Mouse (Mus musculus): ENCODE data around the gene Crybg1. TPM values are rescaled to one million over a fixed set of nuclear protein-coding genes. Genes with fewer than 3 reads are reported as not detected.

Gene Crybg1
- polyA plus RNA-seq, 1 experiment from 2014 or later: 0.11 TPM

DNA sequence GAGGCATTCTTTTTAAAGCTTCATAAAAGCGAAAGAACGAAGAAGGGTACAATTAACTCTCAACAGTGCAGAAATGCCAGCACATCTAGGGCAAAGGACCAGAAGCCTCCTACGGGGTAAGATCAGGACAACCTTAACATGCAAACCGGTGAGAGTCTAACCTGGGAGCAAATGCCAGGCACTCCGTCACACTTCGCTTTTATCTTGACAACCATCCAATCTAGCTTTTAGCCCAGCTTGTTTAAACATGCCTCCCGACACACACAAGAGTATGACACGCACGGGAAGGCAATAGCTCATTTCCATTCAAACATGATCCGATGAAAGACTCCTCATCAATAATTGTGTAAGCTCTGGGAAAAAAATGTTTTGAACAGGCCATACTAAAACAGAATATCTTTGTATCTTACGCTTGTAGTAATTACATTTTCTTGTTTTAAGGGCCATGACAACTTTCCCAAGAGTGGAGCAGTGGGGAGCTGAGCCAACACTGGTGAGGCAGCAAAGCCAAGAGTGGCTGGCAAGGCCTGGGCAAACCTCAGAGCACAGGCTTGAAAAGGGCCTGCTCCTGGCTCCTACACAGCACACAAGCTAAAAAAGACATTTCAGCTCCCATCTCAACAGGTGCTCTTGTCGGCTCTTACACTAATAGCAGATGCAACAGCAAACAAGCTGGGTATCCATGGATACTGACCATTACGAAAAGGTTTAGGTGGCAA lies 10.4 kb downstream of the Crybg1 start:
- Histone ChIP-seq H3K27ac (replicated peaks) (no peak overlapping the region), H3K9me3 (replicated peaks) (no peaks in the 10 kb centered on the region; the same call in 1 of the 2 replicates), H3K27me3 (ENCODE audit: low read depth, poor library complexity, severe bottlenecking) (no peaks in the 10 kb centered on the region), H3K4me3 (no peak overlapping the region), H3K36me3 (no peaks in the 10 kb centered on the region), H3K4me1 (peaks cover 11% of the 10 kb centered on the region)
- 89% methylated on average over 13 of the region's 13 CpGs for WGBS
- no peak for DNase-seq (ENCODE audit: low spot score)

DNA sequence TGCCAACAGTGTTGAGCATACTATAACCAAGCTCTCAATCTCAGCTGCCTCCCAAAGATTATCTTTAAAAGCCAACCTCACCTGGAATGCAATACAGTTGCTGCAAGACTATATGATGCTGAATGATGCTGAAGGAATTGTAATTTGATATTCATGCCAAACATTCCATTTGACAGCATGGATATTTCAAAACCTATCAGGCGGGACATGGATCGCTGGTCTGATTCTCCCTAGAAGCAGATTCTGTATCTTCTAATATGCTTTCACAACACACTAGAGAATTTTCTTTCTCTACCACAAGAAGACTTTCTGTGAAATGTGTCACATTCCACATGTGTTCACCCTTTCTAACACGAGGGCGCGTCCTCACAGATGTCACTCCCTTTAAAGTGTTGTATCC lies 22.6 kb downstream of the Crybg1 start:
- H3K4me1 ChIP-seq: peaks cover 5% of the 10 kb centered on the region; the same call in 1 of the 2 replicates
- H3K27me3 ChIP-seq (ENCODE audit: low read depth, poor library complexity, severe bottlenecking): no peaks in the 10 kb centered on the region
- no peaks in the 10 kb centered on the region for H3K9me3 ChIP-seq (replicated peaks)
- no peak overlapping the region for H3K27ac ChIP-seq (replicated peaks)
- DNase-seq (ENCODE audit: low spot score): no peak
- no peak overlapping the region for H3K4me3 ChIP-seq
- H3K36me3 ChIP-seq: no peaks in the 10 kb centered on the region
- whole genome bisulfite sequencing: 90% methylated on average over 5 of the region's 5 CpGs

- 67% methylated on average over 6 of the region's 6 CpGs for WGBS
- H3K4me3 ChIP-seq: no peak overlapping the region
- H3K27ac ChIP-seq (replicated peaks): no peak overlapping the region
- H3K9me3 ChIP-seq (replicated peaks): no peaks in the 10 kb centered on the region
- no peaks in the 10 kb centered on the region for H3K36me3 ChIP-seq
- H3K27me3 ChIP-seq (ENCODE audit: low read depth, poor library complexity, severe bottlenecking): no peaks in the 10 kb centered on the region
- no peak for DNase-seq (ENCODE audit: low spot score)
- peaks cover 5% of the 10 kb centered on the region; the same call in 1 of the 2 replicates for H3K4me1 ChIP-seq
These were observed 24.2 kb downstream of the Crybg1 start for GRCm38 (mm10) chr10:44124400-44124933.

GRCm38 (mm10) chr10:44118616-44119015 lies 30.0 kb downstream of the Crybg1 start:
- no peaks in the 10 kb centered on the region for H3K4me1 ChIP-seq
- no peak overlapping the region for H3K27ac ChIP-seq (replicated peaks)
- DNase-seq (ENCODE audit: low spot score): no peak
- no peaks in the 10 kb centered on the region for H3K9me3 ChIP-seq (replicated peaks)
- WGBS: 58% methylated on average over 4 of the region's 4 CpGs
- no peaks in the 10 kb centered on the region for H3K27me3 ChIP-seq (ENCODE audit: low read depth, poor library complexity, severe bottlenecking)
- H3K36me3 ChIP-seq: no peaks in the 10 kb centered on the region
- no peak overlapping the region for H3K4me3 ChIP-seq

DNA sequence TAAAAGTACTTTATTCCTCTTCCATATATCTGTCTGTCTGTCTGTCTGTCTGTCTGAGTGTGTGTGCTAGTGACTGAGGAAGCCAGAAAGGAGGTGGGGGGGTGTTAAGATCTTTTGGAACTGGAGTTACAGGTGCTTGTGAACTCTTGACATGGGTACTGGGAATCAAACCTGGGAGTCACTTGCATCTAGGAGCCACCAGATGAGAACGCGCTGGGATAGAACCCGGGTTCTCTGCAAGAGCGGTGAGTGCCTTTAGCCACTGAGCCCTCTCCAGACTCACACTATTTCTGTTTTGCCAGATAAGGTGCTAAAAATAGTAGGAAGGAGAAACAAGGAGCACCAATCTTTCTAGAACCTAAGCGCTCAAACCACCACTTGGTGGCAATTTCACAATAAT lies 31.9 kb downstream of the Crybg1 start:
- WGBS: 92% methylated on average over 5 of the region's 5 CpGs

DNA sequence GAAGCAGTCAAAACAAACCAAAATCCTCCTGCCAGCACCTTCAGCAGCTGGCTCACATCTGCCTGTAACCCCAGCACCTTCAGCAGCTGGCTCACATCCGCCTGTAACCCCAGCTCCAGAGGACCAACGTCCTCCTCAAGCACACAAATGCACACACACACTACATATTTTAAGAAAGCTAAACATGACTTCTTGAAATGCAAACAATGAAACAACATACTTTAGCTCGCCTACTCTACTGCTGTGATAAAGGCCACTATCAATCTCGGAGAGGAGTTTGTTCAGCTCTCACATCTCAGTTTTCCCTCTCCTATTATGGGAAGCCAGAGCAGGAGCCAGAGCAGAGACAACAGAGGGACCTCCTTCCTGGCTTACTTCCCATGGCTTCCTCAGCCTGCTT lies 34.0 kb downstream of the Crybg1 start:
- WGBS: 71% methylated on average over 4 of the region's 4 CpGs

More for the DNA sequence above, 31.9 kb downstream of the Crybg1 start:
- DNase-seq (ENCODE audit: low spot score): no peak
- no peaks in the 10 kb centered on the region for H3K27me3 ChIP-seq (ENCODE audit: low read depth, poor library complexity, severe bottlenecking)
- H3K27ac ChIP-seq (replicated peaks): no peak overlapping the region
- H3K4me1 ChIP-seq: no peaks in the 10 kb centered on the region
- no peak overlapping the region for H3K4me3 ChIP-seq
- H3K36me3 ChIP-seq: no peaks in the 10 kb centered on the region
- H3K9me3 ChIP-seq (replicated peaks): no peaks in the 10 kb centered on the region

DNA sequence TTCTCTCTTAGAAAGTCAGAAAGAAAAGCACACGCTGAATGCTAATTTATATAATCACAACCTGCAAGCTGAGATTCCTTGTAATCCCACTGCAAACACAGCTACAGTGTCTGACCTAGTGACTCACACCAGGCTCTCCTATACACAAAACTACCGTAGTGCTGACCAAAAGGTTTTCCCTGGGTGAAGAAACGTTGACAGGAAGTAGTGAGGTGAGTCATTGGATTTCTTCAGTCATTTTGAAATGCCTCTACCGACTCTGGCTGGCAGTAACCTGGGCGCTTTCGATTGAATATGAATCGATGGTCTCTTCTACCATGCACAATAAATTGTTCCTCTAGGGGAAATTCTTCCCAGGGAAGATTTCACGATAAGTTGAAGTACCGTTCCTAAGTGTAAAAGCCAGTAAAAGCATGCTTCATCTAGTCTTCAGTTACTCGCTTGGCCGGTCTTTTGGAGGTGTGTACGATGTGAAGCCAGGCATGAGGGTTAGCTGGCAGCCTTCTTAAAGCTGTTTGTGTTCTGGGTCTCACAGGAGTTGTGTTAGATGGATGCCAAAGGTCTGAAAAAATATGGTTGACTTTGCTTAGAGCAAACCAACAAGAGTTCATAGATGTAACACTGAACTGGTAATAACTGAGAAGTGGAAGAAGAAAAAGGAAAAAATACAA lies 36.5 kb downstream of the Crybg1 start:
- H3K4me1 ChIP-seq: no peaks in the 10 kb centered on the region
- WGBS: 91% methylated on average over 12 of the region's 12 CpGs
- no peaks in the 10 kb centered on the region for H3K36me3 ChIP-seq
- H3K27ac ChIP-seq (replicated peaks): no peak overlapping the region
- H3K4me3 ChIP-seq: no peak overlapping the region
- DNase-seq (ENCODE audit: low spot score): no peak
- H3K9me3 ChIP-seq (replicated peaks): no peaks in the 10 kb centered on the region
- no peaks in the 10 kb centered on the region for H3K27me3 ChIP-seq (ENCODE audit: low read depth, poor library complexity, severe bottlenecking)

More for the DNA sequence above, 34.0 kb downstream of the Crybg1 start:
- Histone ChIP-seq H3K9me3 (replicated peaks) (no peaks in the 10 kb centered on the region), H3K27ac (replicated peaks) (no peak overlapping the region), H3K36me3 (no peaks in the 10 kb centered on the region), H3K4me3 (no peak overlapping the region), H3K27me3 (ENCODE audit: low read depth, poor library complexity, severe bottlenecking) (no peaks in the 10 kb centered on the region), H3K4me1 (no peaks in the 10 kb centered on the region)
- no peak for DNase-seq (ENCODE audit: low spot score)

DNA sequence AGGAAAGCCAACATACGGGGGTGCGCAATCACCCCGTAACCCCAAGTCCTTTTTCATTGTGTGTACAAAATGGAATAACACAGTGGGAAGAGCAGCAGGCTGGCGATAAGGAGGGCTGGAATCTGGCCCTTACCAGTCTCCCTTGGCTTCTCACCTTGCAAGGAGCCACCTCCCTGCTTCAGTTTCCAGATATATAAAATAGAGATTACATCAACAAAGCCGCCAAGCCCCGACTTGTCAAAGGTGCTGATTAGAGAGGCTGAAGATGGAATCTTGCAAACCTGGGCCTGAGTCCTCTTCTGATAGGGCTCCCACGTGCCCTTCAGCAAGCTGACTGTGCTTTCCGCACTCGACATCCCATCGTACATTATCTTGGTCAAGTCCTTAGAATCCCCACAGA lies 37.5 kb downstream of the Crybg1 start:
- Histone ChIP-seq H3K27me3 (ENCODE audit: low read depth, poor library complexity, severe bottlenecking) (no peaks in the 10 kb centered on the region), H3K4me3 (no peak overlapping the region), H3K27ac (replicated peaks) (no peak overlapping the region), H3K9me3 (replicated peaks) (no peaks in the 10 kb centered on the region), H3K4me1 (no peaks in the 10 kb centered on the region), H3K36me3 (no peaks in the 10 kb centered on the region)
- no peak for DNase-seq (ENCODE audit: low spot score)
- WGBS: 92% methylated on average over 10 of the region's 10 CpGs

DNA sequence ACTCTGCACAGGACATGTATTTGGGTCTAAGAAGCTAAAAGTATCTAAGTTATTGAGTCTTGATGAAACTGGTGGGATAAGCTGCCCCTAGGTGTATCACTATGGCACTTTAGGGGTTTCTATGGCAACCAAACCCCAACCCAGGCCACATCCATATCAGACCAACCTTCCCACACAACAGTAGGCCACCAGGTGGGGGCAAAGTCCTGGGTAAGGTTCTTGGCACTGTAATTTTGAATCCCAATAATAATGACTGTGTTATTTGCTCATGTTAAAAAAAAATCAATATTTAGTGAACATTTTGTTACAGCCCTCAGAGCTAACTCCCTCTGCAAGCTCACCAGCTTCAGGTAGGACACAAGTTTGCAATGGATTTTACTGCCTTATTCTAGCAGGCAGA lies 38.2 kb downstream of the Crybg1 start:
- Histone ChIP-seq H3K9me3 (replicated peaks) (no peaks in the 10 kb centered on the region), H3K4me1 (no peaks in the 10 kb centered on the region), H3K27ac (replicated peaks) (no peak overlapping the region), H3K27me3 (ENCODE audit: low read depth, poor library complexity, severe bottlenecking) (no peaks in the 10 kb centered on the region), H3K4me3 (no peak overlapping the region), H3K36me3 (no peaks in the 10 kb centered on the region)
- no peak for DNase-seq (ENCODE audit: low spot score)

GRCm38 (mm10) chr10:44094794-44095193 lies 53.9 kb downstream of the Crybg1 start:
- Histone ChIP-seq H3K36me3 (no peaks in the 10 kb centered on the region), H3K4me3 (no peak overlapping the region), H3K27me3 (ENCODE audit: low read depth, poor library complexity, severe bottlenecking) (no peaks in the 10 kb centered on the region), H3K9me3 (replicated peaks) (peaks cover 16% of the 10 kb centered on the region; the same call in 1 of the 2 replicates), H3K4me1 (no peaks in the 10 kb centered on the region), H3K27ac (replicated peaks) (no peak overlapping the region)
- no peak for DNase-seq (ENCODE audit: low spot score)
- WGBS: 90% methylated on average over 2 of the region's 2 CpGs

DNA sequence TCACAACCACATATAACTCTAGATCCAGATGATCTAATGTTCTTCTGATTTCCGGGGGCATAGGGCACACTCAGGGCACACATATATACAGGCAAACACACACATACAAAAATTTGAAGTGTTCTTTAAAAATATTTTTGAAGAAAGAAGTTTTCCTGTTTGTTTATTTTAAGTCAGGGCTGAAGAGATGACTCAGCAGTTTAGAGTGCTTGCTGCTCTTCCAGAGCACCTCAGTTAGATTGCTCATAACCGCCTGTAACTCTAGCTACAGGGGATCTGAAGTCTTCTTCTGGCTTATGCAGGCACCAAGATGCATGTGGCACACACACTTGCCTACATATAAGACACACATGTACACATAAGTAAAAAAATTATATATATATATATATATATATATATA lies 56.9 kb downstream of the Crybg1 start:
- Histone ChIP-seq H3K9me3 (replicated peaks) (peaks cover 18% of the 10 kb centered on the region; the same call in 1 of the 2 replicates), H3K27ac (replicated peaks) (no peak overlapping the region), H3K27me3 (ENCODE audit: low read depth, poor library complexity, severe bottlenecking) (no peaks in the 10 kb centered on the region), H3K4me3 (no peak overlapping the region), H3K36me3 (no peaks in the 10 kb centered on the region), H3K4me1 (no peaks in the 10 kb centered on the region)
- WGBS: 89% methylated on average over 2 of the region's 2 CpGs
- no peak for DNase-seq (ENCODE audit: low spot score)

DNA sequence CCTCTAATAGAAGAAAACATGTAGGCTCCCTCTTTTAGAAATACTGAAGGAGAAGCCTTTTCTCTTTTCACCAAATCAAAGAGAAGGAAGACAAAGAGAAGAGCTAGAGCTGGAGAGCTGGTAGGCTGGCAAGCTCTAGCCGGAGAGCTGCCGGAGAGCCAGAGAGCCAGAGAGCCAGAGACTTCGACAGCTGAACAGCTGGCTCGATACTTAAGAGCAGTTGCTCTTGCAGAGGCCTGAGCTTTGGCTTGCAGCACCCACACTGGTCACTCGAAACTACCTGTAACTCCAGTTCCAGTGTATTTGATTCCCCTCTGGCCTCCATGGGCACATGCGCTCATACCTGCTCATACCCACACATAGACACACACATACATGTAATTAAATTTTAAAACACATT lies 68.3 kb downstream of the Crybg1 start:
- Histone ChIP-seq H3K36me3 (no peaks in the 10 kb centered on the region), H3K4me1 (no peaks in the 10 kb centered on the region), H3K9me3 (replicated peaks) (no peaks in the 10 kb centered on the region), H3K27me3 (ENCODE audit: low read depth, poor library complexity, severe bottlenecking) (no peaks in the 10 kb centered on the region), H3K4me3 (no peak overlapping the region), H3K27ac (replicated peaks) (no peak overlapping the region)
- WGBS: 76% methylated on average over 6 of the region's 6 CpGs
- no peak for DNase-seq (ENCODE audit: low spot score)

Data from midbrain, embryonic 10.5 days (tissue).